ENCODE assay signal across 16 mouse cellular contexts in genomic region chr14:79961187-79961586, GRCm38 (mm10). TPM values are rescaled to one million over a fixed set of nuclear protein-coding genes. Genes with fewer than 3 reads are reported as not detected.
DNase-seq lines count a peak whose midpoint lies in the region; ATAC-seq and TF ChIP-seq lines count a peak whose summit lies in the region.
"Had no signal": no experiment of that assay in that cellular context is flagged by ENCODE, and none has a peak within 500 bp of the region (broad histone marks: within the 10 kb centered on the region; RNA-seq: fewer than 3 reads in every experiment).

No protein-coding gene starts in this region.

- no peak overlapping the region for H3K4me2 ChIP-seq in kidney, postnatal 0 days (ENCODE audit: low read length)
- H3K4me2 ChIP-seq in hindbrain, embryonic 12.5 days (replicated peaks), result no peak overlapping the region
- H3K4me2 ChIP-seq in midbrain, embryonic 12.5 days (replicated peaks), result no peak overlapping the region
- H3K4me2 ChIP-seq in liver, embryonic 11.5 days, result no peak overlapping the region
- H3K4me2 ChIP-seq: embryonic facial prominence, embryonic 12.5 days; liver, embryonic 13.5 days had no signal

- H3K27ac ChIP-seq in kidney, postnatal 0 days, result no peak overlapping the region
- H3K27ac ChIP-seq in hindbrain, embryonic 12.5 days, result peak overlapping the region; percentile 73
- H3K27ac ChIP-seq in midbrain, embryonic 12.5 days (replicated peaks), result peak overlapping the region; percentile 63
- no peak overlapping the region for H3K27ac ChIP-seq in liver, embryonic 11.5 days (ENCODE audit: low read depth, low read length)
- H3K27ac ChIP-seq: embryonic facial prominence, embryonic 12.5 days; liver, embryonic 13.5 days had no signal

- no peaks in the 10 kb centered on the region for H3K4me1 ChIP-seq in kidney, postnatal 0 days (replicated peaks; ENCODE audit: insufficient read depth, low read length)
- peaks cover 5% of the 10 kb centered on the region; the same call in 1 of the 2 replicates for H3K4me1 ChIP-seq in hindbrain, embryonic 12.5 days
- peaks cover 6% of the 10 kb centered on the region; the same call in 1 of the 2 replicates for H3K4me1 ChIP-seq in midbrain, embryonic 12.5 days
- H3K4me1 ChIP-seq in liver, embryonic 11.5 days (replicated peaks; ENCODE audit: control insufficient read depth, insufficient read depth, low read length), result no peaks in the 10 kb centered on the region
- H3K4me1 ChIP-seq: embryonic facial prominence, embryonic 12.5 days; liver, embryonic 13.5 days had no signal

- no peaks in the 10 kb centered on the region for H3K36me3 ChIP-seq in kidney, postnatal 0 days (ENCODE audit: insufficient read depth, low read length)
- H3K36me3 ChIP-seq in hindbrain, embryonic 12.5 days, result no peaks in the 10 kb centered on the region
- H3K36me3 ChIP-seq in midbrain, embryonic 12.5 days, result no peaks in the 10 kb centered on the region
- H3K36me3 ChIP-seq in liver, embryonic 11.5 days (ENCODE audit: control insufficient read depth, insufficient read depth, low read length), result no peaks in the 10 kb centered on the region
- H3K36me3 ChIP-seq: embryonic facial prominence, embryonic 12.5 days; liver, embryonic 13.5 days had no signal

- no peak for TF ChIP-seq CTCF in kidney, postnatal 0 days (IDR thresholded peaks at IDR 0.05; ENCODE audit: low read depth)

- H3K9ac ChIP-seq in kidney, postnatal 0 days (ENCODE audit: low read depth, low read length), result no peak overlapping the region
- H3K9ac ChIP-seq in hindbrain, embryonic 12.5 days, result no peak overlapping the region
- H3K9ac ChIP-seq in midbrain, embryonic 12.5 days (replicated peaks), result no peak overlapping the region
- H3K9ac ChIP-seq in liver, embryonic 11.5 days (ENCODE audit: low read depth, low read length), result no peak overlapping the region
- H3K9ac ChIP-seq: embryonic facial prominence, embryonic 12.5 days; liver, embryonic 13.5 days had no signal

- no peaks in the 10 kb centered on the region for H3K9me3 ChIP-seq in kidney, postnatal 0 days (replicated peaks; ENCODE audit: low read length)
- no peaks in the 10 kb centered on the region for H3K9me3 ChIP-seq in hindbrain, embryonic 12.5 days (replicated peaks)
- no peaks in the 10 kb centered on the region for H3K9me3 ChIP-seq in midbrain, embryonic 12.5 days
- H3K9me3 ChIP-seq in liver, embryonic 11.5 days (ENCODE audit: control insufficient read depth, low read length), result no peaks in the 10 kb centered on the region
- H3K9me3 ChIP-seq: embryonic facial prominence, embryonic 12.5 days; liver, embryonic 13.5 days had no signal

- no peaks in the 10 kb centered on the region for H3K27me3 ChIP-seq in kidney, postnatal 0 days (ENCODE audit: insufficient read depth, low read length)
- no peaks in the 10 kb centered on the region for H3K27me3 ChIP-seq in hindbrain, embryonic 12.5 days
- no peaks in the 10 kb centered on the region for H3K27me3 ChIP-seq in midbrain, embryonic 12.5 days
- H3K27me3 ChIP-seq in liver, embryonic 11.5 days (replicated peaks; ENCODE audit: control insufficient read depth, insufficient read depth, low read length), result no peaks in the 10 kb centered on the region
- H3K27me3 ChIP-seq: embryonic facial prominence, embryonic 12.5 days; liver, embryonic 13.5 days had no signal

- WGBS in kidney, postnatal 0 days, result 67% methylated on average over 4 of the region's 4 CpGs
- WGBS in hindbrain, embryonic 12.5 days, result 73% methylated on average over 4 of the region's 4 CpGs
- 67% methylated on average over 4 of the region's 4 CpGs for WGBS in midbrain, embryonic 12.5 days
- WGBS in liver, embryonic 11.5 days, result 78% methylated on average over 4 of the region's 4 CpGs

- peak; percentile 32 for DNase-seq in kidney, postnatal 0 days (ENCODE audit: low spot score)
- no peak for DNase-seq in kidney, adult 11 months
- DNase-seq in retina, embryonic 14.5 days (ENCODE audit: low spot score), result peak; percentile 5
- DNase-seq in gastrocnemius, postnatal 10 days, result no peak
- no peak for DNase-seq in ovary, postnatal 14 days (ENCODE audit: low spot score)
- no peak for DNase-seq in liver, embryonic 11.5 days (ENCODE audit: low spot score)
- DNase-seq: adrenal gland, postnatal 25 days; cerebellum, adult 2 months; kidney, adult 9 months; liver, embryonic 13.5 days had no signal

- ATAC-seq in kidney, postnatal 0 days (replicated peaks; ENCODE audit: low FRiP score, low read depth), result no peak
- ATAC-seq in hindbrain, embryonic 12.5 days (ENCODE audit: low FRiP score), result peak; percentile 38
- ATAC-seq in midbrain, embryonic 12.5 days (ENCODE audit: low FRiP score, low read depth), result peak; percentile 62; the same call in 1 of the 2 replicates
- no peak for ATAC-seq in liver, embryonic 11.5 days (replicated peaks; ENCODE audit: low FRiP score)
- ATAC-seq: inflammation-experienced regulatory T-cells, adult 6 months had no signal

- H3K4me3 ChIP-seq in kidney, postnatal 0 days (replicated peaks; ENCODE audit: low read depth, low read length), result no peak overlapping the region
- H3K4me3 ChIP-seq in hindbrain, embryonic 12.5 days, result no peak overlapping the region
- no peak overlapping the region for H3K4me3 ChIP-seq in midbrain, embryonic 12.5 days
- H3K4me3 ChIP-seq in liver, embryonic 11.5 days (ENCODE audit: low read depth, low read length), result no peak overlapping the region
- H3K4me3 ChIP-seq: embryonic facial prominence, embryonic 12.5 days; liver, embryonic 13.5 days had no signal

RNA-seq across cellular contexts. Expression of gene Olfm4, which starts 22.7 kb away (rescaled TPM):
- 2.7 and 2.8 TPM in 2 replicates for polyA plus RNA-seq in kidney, postnatal 0 days (2015; fragmentation: Nextera tagmentation; extraction: Ambion mirVana)
- polyA plus RNA-seq in hindbrain, embryonic 12.5 days (2016; fragmentation: Nextera tagmentation; extraction: Ambion mirVana), result 1.1 and 1.4 TPM in 2 replicates
- 0.50 and 0.92 TPM in 2 replicates for polyA plus RNA-seq in midbrain, embryonic 12.5 days (2016; fragmentation: Nextera tagmentation; extraction: Ambion mirVana)
- total RNA-seq in gastrocnemius, postnatal 10 days (2021), result 1 to 10 TPM in 1 of 2 experiments, not detected in 1; 1.1 TPM
- 8.7 and 9.2 TPM in 2 replicates for polyA plus RNA-seq in liver, embryonic 11.5 days (2014; fragmentation: Nextera tagmentation; extraction: Ambion mirVana)
- total RNA-seq: adrenal gland, postnatal 25 days; heart, adult 18-20 months had no signal
- polyA plus RNA-seq: C2C12; inflammation-experienced regulatory T-cells, adult 6 months had no signal

Comparison
In these comparisons a context has a peak if more than half of its experiments do, and no peak if none do; other contexts are left out.
1. DNase-seq: peak in kidney, postnatal 0 days (single experiment) and retina, embryonic 14.5 days (single experiment); none in kidney, adult 11 months (single experiment), gastrocnemius, postnatal 10 days (single experiment), ovary, postnatal 14 days (single experiment) and liver, embryonic 11.5 days (single experiment).
2. ATAC-seq: peak in hindbrain, embryonic 12.5 days (single experiment) and midbrain, embryonic 12.5 days (single experiment); none in kidney, postnatal 0 days (single experiment) and liver, embryonic 11.5 days (single experiment).
3. H3K27ac ChIP-seq: peak in hindbrain, embryonic 12.5 days (single experiment) and midbrain, embryonic 12.5 days (single experiment); none in kidney, postnatal 0 days (single experiment) and liver, embryonic 11.5 days (single experiment).